Mouse (Mus musculus) small intestine, adult 2 months (tissue): ENCODE measurements around the gene Nprl2.

Experiments used
- CTCF ChIP-seq: fragments of 200-500 bp; IDR thresholded peaks from 2 replicates; pipeline ENCODE4 v1.5.1; 2012; ENCODE audit warnings: low read depth, mild to moderate bottlenecking, control low read depth, inconsistent platforms, low read length, moderate library complexity, mixed read lengths; ENCODE audit not compliant: insufficient replicate concordance, insufficient read length; ENCODE audit errors: extremely low read depth
- POLR2A ChIP-seq: fragments of 200-500 bp; IDR thresholded peaks from 2 replicates; pipeline ENCODE4 v1.6.1; 2012; ENCODE audit warnings: low read depth, mild to moderate bottlenecking, control low read depth, inconsistent platforms, low read length, moderate library complexity

GRCm38 (mm10) chr9:107504662-107505537 lies 37.1 kb upstream of the Nprl2 start:
- TF ChIP-seq CTCF = no peak
- TF ChIP-seq POLR2A = no peak
